Mouse (Mus musculus) cerebellum, adult 9-10 months (tissue): ENCODE data around the gene Catsperg1.

Experiments used
- DNase-seq: peaks from one replicate; pipeline ENCODE4 v3.0.0; 2022

Gene Catsperg1

DNA sequence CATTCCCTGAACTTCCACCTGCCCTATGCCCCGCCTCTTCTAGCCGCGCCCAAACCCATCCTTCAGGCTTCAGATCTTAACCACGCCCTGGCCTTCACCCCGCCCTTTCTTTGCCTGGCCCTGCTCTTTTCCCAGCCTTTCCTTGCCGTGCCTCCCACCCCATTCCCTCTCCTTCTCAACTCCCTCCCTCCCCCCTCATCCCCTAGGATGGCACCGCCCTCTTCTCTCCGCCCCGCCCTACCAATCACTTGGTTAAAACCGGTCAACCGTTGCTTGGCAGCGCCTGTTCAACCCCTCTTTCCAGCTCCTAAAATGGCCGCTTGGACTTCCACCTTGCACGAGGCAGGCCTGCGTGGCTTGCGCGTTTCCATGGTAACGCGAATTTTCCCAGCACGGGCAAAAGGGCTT lies at the start of gene Catsperg1:
TSS of gene Catsperg1 (minus strand) at position 361 of the 408 bp plus-strand sequence.
- DNase-seq: no peak

DNA sequence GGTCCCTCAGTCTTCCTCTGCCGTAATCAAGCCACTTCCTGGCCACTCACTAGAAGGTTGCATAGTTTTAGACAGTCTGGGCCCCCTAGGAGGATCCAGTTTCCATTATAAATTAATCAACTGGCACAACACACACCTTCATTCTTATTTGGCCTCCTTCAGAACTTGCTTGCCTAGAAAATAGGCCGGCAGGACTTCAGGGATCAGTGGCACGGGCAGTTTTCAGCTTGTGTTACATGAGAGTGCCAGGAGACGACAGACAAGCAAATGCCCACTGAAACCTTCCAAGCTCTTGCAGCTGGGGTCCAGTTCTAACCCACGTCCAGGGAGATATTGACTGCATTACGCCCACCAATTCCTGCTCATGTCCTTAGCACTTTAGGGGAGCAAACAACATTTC lies 48.3 kb upstream of the Catsperg1 start:
- no peak for DNase-seq

DNA sequence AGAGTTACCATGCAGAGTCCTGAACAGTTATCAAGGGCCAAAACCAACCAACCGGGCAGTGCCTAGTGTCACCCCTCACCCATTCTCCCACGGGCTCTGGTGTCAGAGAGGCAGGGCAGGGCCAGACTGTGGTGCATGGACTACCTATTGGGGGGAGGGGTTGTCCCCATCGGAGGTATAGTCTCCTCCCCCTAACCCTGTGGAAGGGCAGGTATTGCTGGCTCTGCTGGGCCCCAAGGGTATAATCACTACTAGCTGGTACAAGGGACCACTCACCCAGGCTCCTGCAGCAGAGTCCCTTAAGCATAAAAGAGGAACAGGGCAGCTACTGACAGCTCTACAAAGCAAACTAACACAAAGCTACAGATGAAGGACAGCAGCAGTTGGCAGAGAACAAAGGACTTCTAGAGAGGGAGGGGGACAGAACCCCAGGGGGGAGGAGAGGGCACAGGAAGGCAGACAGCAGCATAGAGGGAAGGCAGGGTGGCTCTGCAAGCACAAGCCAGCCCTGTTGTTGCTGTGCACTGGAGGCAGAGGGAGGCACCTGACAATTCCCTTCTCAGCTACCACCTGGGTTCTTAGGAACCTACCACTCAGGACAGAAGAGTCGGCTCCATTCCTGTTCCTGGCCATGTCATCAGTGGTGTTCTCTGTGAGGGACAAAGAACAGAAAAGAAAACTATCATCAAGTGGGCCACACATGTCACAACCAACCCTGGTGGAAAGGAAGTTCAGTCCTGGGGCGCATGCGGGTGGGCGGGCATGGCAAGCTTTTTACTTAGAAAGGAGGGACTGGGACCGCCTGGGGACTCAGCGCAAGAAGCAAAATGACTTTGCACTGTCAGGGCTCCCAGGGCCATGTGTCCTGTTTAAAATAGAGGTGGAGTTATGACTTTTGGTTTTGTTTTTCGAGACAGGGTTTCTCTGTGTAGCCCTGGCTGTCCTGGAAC lies 46.2 kb upstream of the Catsperg1 start:
- DNase-seq: no peak

DNA sequence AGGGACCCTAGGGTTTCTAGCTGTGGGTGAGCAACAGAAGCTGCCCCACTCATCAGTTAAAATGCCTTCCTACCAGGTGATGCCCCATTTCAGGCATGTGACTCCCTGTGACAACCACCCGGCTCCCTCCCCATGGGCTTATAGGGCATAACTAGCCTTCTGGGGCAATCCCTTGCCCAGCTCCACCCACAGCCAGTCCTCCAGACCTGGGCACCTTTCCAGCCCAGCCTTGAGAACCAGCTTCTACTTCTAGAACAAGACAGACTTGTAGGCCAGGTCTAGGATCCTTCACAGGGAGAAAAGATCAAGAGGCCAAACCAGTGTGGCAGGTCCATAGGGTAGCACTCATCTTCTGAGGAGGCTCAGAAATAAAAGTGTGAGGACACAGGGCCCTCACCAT lies 43.5 kb upstream of the Catsperg1 start:
- DNase-seq: no peak

DNA sequence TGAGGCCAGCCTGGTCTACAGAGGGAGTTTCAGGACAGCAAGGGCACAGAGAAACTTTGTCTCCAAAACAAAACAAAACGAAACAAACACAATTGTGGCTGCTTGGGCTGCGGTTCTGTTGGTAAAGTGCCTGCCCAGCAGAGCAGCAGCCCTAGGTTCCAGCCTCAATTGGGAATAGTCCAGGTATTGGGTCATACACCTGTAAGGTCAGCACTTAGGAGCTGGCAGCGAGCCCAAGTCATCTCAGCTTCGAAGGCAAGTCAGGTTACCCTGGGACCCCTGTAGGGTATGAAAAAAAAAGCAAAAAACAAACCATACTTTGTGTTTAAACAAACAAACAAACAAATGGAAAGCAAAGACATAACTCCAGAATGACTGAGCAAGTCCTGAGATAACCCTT lies 42.0 kb upstream of the Catsperg1 start:
- DNase-seq: no peak

DNA sequence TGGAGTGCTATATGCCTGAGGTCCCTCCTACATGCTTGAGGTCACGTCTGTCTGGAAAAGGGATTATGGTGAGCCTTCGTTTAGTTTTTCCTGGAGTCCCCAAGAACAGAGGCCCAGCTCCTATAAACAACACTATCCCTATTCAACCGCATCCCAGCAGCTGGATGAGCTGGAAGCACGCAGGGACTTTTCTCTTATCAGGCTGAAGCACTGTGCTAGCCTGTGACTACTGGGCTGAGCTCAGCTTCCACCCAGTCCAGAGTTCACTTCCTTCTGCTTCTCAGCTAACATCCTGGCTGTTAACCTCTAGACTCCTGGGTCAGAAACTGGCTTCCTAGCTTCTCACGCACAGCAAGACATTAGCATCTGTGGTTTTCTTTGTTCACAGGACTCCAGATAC lies 40.0 kb upstream of the Catsperg1 start:
- no peak for DNase-seq

DNA sequence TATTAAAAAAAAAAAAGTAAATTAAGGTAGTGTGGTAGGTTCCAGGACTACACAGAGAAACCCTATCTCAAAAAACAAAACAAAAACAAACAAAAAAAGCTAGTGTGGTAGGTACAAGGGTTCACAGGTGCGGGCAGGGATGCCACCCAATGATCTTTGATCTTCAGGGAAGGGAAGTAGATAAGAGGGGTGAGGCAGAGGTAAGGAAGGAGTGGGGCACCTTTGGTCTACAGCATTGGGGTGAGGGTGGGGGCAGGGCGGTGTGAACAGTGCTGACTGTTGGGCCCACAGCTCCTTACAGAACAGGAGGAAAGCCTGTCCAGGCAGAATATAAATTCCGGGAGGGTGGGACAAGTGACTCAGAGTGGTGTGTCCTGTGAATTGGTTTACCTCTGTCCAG lies 37.3 kb upstream of the Catsperg1 start:
- no peak for DNase-seq

DNA sequence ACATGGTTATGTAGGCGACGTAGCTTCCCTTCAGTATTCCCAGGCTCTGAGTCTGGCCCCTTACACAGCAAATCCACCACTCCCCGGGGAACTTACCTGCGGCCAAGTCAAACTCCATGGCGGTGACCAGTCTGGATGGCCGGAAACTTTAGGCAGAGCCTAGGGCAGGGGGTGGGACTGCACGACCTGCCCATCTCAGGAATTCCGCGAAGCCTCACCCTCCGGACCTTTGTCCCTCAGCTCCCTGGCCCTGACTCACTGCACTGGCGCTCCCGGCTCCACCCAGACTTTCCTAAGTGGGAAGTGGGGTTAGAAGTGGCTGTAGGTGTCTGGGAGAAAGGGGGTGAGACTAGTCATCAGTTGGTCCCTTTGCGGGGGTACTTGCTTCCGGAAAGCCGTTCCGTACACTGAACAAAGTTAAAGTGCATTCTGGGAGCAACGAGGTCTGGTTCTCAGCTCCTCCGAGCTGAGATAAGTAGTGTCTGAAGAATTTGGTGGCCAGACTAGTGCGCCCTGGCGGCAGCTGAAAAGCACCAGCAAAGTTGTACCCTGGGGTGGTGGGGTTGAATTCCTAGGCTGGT lies 34.5 kb upstream of the Catsperg1 start, which contains the start of gene 2200002D01Rik:
TSS of gene 2200002D01Rik (minus strand) at position 206 of the 581 bp plus-strand sequence.
- DNase-seq: no peak

DNA sequence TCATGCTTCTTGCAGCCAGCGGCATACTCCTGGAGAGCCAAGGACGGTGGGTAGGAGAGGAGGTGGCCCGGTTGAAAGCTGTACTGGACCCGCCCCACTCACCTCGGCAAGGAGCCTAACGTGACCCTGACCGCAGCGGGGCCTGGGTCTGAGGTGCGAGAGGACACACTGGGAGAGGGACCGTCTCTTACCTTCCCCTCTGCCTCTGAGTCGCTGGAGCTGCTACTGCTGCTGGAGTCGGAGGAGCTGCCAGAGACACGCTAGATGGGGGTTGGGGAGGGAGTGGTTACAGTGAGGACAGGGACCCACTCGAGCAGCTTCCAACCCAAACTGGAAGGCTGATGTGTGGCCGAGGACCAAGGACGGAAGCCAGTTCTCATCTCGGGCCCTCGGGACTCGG lies 33.9 kb upstream of the Catsperg1 start:
- DNase-seq: no peak

DNA sequence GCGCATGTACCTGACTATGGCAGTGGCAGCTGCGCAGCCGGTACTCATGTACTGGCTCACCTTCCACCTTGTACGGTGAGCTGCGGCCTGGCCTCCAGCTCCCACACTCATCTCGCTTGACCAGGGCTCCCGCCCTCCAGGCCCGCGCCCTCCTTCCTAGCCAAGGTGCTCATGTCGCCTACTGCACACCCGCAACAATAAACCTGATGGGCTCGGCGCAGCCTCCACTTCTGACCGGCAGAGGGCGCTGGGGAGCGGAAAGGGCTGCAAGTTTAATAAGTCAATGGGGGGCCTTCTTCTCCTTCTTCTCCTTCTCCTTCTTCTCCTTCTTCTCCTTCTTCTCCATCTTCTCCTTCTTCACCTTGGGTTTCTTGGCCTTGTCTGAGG lies 33.5 kb upstream of the Catsperg1 start:
- DNase-seq: peak; percentile 79

DNA sequence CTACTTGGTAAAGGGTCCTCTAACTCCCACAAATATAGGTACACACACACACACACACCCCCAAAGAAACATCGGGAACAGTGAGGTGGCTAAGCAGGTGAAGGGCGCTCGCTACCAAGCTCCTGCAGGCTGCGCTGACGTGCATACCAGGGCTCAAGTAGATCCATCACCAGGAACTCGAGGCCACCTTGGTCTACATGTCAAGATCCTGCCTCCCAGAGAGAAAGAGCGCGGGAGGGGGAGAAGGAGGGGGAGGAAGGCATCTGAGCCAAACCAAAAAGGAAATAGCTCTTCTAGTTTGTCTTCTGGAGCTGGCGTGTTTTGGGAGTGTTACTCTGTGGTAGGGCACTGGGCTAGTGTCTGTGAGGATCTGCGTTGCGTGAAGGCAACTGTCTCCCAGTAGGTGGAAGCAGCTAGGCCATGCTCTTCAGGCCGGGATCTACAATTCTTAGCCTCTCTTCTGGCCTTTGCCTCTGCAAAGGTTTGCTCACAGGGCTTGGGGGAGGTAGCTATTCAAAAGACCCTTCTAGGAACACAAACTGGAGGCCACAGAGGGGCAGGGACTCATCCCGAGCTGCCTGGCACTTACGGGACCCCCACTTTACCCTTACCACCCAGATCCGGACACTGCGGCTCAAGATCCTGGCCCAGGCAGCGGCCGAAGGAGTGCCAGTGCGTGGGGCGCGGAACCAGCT lies 32.9 kb upstream of the Catsperg1 start:
- no peak for DNase-seq

DNA sequence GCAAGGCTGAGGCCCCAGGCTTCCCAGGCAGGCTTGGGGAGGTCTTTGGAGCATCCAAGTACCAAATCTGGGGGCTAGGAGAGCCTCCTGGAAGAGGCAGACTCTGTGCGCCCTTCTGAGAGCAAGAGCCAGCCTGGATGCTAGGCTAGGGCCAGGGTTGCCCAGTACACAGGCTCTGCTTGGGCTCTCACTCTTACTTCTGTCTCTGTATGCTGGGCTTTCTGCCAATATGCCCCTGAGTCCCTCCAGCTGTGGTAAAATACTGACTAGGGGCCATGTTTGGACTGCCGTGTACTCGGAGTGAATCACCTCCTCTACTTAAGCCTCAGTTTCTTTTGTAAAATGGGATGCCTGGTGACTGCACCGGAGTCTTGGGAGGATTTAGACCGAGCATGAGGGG lies 32.2 kb upstream of the Catsperg1 start:
- DNase-seq: no peak

DNA sequence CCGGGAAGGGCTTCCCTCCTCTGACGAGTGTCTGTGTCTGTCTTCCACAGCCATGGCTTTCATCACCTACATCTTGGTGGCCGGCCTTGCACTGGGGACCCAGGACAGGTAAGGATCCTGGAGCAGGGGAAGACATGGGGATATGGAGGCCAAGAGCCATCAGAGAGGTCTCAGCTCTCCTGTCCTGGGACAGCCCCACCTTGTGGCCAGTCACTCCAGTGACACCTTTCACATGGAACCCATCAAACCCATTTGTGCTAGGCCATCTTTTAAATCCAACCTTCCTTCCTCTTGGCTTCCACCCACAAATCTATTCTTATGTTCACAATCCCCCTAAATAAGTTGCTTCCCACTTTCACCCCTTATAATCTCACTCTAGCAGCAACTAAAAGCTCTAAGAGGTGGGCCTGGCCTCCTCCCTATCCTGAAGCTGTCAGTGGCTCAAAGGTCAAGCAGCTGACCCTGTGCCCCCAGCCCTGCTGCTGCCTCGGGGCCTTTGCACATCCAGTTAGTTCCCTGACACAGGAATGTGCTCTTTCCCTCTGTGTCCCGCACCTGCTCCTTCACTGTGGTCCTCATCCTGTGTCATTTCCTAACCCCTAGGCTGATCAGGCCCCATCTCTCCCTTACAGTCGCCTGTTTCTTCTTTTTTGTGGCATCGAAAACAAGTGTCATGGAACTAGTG lies 31.0 kb upstream of the Catsperg1 start:
- DNase-seq: no peak

DNA sequence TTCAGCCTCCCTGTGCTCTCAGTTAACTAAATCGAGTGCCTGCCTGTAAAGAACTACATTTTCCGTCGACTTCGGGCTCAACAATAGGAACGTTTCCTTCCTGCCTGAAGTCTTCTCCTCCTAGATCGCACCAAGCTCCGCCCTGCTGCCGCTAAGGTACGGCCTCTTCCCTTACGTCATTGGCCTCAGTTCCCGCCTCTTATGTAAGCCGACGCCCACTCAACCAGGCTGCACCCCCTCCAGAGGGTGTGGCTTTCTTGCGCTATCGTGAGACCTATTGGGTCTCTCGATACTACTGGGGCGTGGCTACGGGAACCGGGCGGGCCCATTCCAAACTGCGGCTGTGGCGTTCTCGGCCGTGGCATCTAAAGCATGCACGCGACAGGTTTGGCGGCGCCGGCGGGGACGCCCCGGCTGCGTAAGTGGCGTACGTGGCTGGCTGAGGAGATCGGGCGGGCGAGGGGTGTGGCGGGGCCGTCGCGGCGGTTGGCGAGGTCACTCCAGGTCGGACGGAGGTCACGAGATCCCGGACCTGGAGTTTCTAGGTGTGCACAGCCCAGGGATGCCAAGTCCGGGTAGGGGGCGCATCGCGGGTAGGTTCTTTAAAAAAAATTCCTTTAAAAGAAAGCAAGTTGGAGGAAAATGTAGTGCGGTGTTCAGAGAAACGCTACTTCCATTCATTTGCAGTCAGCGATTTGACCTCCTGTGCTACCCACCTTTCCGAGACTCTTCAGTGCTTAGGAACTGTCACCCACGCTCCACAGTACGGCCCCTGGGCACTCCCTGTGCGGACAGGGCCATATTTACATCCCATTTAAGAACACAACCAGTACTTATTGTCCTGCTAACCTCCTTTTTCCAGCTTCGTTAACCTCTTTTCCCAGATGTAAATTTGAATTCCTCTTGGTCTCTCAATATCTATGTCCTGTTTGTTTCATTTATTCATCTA lies 24.5 kb upstream of the Catsperg1 start, which contains the start of gene Yif1b:
TSS of gene Yif1b (plus strand) at position 311 of the 949 bp plus-strand sequence.
- peak; percentile 99 for DNase-seq

DNA sequence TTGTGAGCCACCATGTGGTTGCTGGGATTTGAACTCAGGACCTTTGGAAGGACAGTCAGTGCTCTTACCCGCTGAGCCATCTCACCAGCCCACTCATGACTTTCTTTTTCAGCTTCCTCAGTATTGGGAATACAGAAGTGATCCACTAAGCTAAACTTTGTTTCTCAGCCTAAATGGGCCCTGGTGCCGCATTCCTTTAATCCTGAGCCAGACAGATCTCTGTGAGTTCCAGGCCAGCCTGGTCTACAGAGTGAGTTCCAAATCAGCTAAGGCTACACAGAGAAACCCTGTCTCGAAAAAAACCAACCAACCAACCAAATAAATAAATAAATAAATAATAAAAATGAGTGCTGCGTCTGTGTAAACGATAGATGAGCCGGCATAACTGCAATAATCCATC lies 23.8 kb upstream of the Catsperg1 start:
- peak; percentile 71 for DNase-seq

DNA sequence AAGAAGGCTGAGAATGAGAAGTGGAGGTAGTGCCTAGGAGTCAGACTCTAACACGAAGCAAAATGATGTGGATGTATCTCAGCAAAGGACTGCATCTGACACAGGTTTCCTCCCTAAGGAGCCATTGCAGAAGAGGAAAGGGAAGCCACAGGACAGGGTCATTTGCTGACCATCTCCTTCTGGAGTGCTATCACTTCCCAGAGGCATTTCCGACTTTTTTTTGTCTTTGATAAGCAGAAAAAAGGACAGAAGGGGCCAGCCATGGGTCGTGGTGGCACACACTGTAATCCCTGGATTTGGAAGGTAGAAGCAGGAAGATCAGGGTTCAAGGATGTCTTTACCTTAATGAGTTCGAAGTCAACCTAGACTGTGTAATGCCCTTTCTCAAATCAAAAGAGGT lies 22.8 kb upstream of the Catsperg1 start:
- DNase-seq: no peak

DNA sequence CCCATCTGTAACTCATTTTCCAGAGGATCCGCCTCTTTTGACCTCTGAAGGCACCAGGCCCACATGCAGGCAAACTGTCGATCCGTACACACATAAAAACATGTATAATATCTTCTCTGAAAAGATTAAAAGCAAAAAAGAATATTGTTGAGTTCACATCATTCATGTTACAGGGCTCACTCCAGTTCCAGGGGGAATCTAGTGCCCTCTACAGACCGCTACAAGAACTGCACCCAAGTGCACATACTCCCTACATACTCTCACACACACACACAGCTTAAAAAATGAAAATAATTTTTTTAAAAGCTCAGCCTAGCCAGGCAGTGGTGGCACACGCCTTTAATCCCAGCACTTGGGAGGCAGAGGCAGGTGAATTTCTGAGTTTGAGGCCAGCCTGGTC lies 20.8 kb upstream of the Catsperg1 start:
- DNase-seq: no peak

DNA sequence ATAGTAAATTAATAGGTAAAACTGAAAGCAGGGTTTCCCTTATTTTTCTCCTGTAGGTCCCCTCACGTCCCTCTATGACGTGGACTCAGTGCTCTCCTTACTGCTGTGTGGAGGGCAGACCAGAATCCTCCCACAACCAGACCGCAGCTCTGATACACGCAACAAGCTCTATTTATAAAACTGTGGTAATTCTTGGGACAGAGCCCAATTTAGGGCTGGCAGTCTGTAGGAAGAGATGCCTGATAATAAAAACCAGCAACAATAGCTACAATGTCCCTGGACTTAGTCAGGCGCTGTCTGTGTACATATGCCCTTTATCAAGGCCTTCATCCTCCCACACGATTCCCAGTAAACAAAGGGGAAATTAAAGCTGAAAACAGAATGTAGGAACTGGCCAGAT lies 19.9 kb upstream of the Catsperg1 start:
- DNase-seq: no peak

DNA sequence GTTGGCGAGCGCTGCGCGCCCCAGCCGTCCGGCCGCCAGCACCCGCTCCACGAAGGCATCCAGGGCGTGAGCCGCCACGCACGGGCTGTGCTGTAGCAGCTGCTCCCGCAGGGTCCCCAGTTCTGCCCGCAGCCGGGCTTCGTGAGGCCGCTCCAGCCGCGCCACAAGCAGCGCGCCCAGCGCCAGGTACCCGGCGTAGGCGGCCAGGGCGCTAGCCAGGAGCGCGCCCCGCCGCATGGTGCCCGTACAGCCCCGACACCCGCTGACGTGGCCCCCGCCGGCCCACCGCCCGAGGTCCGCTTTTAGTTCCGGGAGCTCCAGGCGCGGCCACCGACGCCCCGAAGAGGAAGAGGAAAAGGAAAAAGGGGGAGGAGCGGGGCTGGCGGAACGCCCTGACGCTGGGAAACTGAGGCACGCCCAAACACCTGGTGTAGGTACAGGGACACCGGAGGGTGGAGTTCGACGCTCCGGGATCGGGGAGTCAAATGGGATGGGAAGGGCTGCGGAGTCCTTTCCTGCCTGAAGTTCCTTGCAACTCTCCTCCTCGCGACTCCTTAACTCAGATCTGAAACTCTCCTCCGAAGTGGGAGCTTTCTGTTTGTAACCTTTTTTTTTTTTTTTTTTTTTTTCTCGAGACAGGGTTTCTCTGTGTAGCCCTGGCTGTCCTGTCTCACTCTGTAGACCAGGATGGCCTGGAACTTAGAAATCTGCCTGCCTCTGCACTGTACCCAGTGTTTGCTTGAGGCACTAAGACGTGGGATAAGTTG lies 18.6 kb upstream of the Catsperg1 start, which contains the start of gene Kcnk6:
TSS of gene Kcnk6 (minus strand) at position 269 of the 767 bp plus-strand sequence.
- DNase-seq: no peak

DNA sequence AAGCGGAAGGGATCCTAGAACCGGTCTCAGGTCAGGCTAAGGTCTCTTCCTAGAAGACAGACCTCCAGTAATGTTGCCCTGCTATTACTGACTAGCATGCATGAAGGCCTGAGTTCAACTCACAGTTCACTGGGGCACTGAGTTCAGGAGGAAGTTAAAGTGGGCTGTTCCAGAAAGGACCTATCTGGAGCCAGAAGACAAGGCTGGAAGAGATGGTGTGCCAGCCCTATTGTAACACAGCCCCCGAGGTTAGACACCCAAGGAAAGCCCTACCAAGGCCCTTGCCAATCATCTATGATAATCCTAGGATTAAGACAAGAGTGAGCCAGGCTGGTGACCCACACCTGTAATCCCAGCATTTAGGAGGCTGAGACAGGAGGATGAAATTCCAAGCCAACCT lies 17.7 kb upstream of the Catsperg1 start:
- no peak for DNase-seq

DNA sequence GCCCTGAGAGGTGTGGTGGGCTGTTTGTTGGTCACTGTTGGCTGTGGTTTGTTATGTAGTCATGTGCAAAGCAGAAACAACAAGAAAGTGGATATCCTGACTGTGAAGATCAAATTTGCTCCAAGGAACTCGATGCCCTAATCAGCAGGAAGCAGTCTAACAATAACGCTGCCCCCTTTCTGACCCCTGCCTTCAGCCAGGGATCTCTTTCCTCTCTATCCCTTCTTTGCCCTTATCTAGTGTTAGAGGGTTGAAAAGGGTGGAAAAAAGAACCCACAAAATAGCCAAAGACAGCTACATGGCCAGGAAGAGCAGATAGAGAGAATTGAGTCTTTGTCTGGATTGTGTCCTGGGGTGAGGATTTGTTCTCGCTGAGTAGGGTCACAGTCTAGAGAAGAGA lies 16.7 kb upstream of the Catsperg1 start:
- no peak for DNase-seq
